Mouse (Mus musculus): ENCODE data around the gene Tas2r139.
"Not testable (repeated sequence)": the region's sequence is repeated elsewhere in the genome, so short reads cannot be mapped to it uniquely, and the experiment has no call there.

Gene Tas2r139

GRCm38 (mm10) chr6:42140636-42141035 is at the start of gene Tas2r139:
Gene Tas2r139, plus strand, starts transcription at chr6:42140936.
- DNase-seq (ENCODE audit: low read depth) = no peak

GRCm38 (mm10) chr6:42151115-42151514 is 10.4 kb downstream of the Tas2r139 start:
- not testable (repeated sequence) for DNase-seq (ENCODE audit: low read depth)

GRCm38 (mm10) chr6:42182462-42182861 is 41.7 kb downstream of the Tas2r139 start:
- no peak for DNase-seq (ENCODE audit: low read depth)

- no peak for DNase-seq (ENCODE audit: low read depth)
Observed at GRCm38 (mm10) chr6:42186230-42186629, 45.5 kb downstream of the Tas2r139 start.
